Mouse (Mus musculus) frontal cortex, postnatal 14 days (tissue): Measurements from ENCODE around the gene Sdccag8.

Experiments used
- DNase-seq, 2 experiments: peaks; one replicate each; pipeline ENCODE4 v3.0.0; 2022; ENCODE audit warnings: low spot score in 2 of 2

Gene Sdccag8

DNA sequence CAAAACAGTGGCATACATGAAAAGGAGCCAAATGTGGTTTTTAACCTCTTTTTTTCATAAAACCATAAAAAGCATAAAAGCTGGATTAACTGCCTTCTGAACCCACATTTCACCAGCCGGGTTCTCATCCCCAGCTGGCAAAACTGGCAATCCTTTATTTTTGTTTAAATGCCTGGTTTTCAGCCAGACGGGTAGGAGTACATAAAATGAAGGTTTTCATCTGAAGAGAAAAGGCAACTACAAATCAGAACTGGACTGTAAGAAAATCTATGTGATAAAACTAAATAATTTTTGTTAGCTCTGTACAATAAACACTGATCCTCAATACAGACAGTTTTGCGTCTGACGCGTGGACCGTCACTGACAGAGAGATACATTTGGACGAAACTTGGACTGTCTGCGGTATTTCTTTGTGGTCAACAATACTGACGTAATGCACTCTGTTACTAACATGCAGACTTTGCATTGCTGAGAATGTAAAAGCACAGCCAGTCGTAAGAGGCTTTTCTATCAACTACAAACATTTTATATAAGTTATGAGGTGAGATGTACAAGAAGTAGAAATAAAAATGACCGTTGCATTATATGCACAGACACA is 237.0 kb downstream of the Sdccag8 start:
- DNase-seq, result no peak

DNA sequence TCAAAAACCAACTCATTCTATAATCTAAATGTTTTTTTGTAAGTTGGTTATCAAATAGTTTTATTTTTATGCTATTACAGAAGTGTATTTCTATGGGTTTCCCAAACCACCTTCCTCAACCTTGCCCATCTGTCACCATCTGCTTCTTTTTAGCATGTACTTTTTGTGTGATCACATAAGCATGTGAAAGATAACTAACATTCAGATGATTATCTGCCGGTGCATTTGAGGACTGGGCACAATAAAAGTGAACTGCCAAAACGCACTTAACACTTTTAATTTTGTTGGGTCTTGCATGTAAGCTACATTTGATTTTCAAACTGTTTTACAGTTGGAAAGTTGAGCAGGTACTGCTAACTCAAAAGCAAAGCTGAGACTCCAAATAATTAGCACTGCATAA is 240.4 kb downstream of the Sdccag8 start:
- DNase-seq, result no peak

DNA sequence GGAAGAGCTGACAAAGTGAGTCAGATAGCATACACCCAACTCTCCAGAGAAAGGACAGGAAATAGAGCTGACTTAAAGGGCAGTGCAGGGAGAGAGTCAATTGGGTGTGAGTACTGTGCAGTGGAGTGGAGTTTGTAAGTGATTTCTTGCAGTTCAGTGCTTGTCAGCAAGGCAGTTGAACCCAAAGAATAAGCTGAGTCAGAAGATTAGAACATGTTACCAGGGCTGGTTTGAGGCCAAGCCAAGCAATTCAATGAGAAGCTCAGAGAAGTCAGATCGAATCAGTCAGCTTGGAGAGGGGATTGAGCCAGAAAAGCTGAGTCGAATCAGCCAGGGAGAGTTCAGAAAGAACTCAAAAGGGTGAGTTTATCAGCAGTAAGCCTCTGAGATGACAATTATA is 247.3 kb downstream of the Sdccag8 start:
- no peak for DNase-seq

DNA sequence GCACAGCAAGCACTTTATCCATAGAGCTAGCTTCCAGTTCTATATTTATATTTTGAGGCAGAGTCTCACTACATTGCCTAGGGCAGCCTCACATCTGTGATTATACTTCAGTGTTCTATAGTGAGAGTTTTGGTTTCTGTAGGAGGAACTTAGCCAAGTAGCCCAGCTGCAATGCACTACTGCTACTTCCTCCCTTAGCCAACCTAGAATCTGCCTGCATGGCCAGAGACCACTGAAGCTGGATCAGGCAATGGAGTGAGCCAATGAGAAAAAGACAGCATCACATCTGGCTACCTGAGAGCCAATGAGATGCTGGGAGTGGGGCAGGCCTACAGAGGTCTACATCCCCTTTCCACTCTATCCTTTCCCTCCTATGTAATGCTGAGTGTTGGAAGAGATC is 251.3 kb downstream of the Sdccag8 start:
- no peak for DNase-seq

DNA sequence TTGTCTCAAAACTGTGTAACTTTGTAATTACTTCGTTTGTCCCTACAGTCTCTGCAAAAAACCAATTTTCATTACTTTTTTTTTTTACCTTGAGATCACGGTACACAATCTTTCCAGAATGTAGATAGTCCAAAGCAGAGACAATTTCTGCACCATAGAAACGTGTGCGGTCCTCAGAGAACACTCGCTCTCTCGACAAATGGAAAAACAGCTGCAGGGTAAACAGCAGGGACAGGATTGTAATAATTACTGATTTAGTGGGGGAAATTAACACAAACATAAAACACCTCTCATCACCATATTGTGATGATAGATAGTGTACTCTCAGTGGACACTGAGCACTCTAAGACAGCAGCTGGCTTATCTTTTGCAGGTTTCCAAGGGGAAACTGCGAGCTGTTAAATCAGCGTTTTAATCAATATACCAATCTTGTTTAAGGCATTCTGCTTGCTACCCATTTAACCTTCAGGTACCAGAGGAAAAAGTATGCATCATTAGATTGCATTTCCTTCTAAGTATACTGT is 252.7 kb downstream of the Sdccag8 start:
- DNase-seq, result no peak

DNA sequence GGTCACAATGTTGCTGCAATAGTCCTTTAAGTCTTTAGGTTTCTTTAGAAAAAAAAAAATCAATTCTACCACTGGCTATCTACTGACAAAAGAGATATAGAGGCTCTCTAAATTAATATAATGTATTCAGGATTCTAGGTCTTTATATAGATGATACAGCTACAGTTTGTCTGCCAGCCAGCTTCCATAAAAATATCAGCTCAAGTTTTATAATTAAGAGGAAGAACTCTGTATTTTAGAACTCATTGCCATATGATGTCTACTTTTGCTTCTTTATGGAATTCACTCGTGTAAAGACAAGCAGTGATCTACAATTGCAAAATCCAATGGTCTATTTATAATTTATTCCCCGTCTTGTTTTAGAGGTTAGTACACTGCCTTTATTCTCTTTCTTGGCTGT is 254.7 kb downstream of the Sdccag8 start:
- no peak for DNase-seq
